Mouse (Mus musculus) thymus, postnatal 10 days (tissue): ENCODE measurements around the gene Cited4.

Experiments used
- DNase-seq, 2 experiments: peaks; one replicate each; pipeline ENCODE4 v3.0.0; 2021; ENCODE audit warnings: low spot score in 2 of 2

Cited4 gene

DNA sequence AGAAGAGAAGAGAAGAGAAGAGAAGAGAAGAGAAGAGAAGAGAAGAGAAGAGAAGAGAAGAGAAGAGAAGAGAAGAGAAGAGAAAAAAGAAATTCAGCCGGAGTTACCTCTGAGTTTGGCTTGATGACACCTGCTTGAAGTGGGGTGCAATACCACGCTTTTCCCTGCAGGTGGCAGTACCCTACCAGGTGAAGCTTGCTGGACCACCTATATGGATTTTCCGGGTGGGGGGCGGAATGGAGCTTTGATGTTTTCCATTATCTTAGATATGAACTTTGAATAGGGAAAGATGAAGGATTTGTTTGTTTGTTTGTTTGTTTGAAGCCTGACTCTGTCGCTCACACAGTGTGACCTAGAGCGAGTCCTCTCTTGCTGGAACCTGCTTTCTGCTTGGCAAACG is 14.6 kb downstream of the Cited4 start:
- peak in 1 of 2 experiments; percentile 53 for DNase-seq

DNA sequence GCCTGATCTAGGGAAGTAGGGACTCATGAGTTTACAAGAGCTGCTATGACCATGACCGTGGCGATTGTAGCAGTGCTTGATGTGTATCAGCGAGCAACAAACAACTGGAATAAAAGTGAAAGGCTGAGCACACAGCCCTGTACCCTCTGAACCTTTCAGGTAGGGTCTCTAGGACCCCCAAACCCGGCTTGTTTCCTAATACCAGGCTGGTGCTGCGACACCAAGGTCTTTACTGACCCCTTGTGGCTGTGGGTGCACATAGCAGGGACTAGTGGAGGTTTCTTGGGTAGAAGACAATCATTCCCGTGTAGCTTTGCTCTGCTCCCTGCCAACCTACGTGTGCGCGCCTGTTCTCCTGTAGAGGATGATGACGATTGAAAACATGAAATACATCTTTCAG is 15.8 kb downstream of the Cited4 start:
- peak; percentile 37 to 69 for DNase-seq

DNA sequence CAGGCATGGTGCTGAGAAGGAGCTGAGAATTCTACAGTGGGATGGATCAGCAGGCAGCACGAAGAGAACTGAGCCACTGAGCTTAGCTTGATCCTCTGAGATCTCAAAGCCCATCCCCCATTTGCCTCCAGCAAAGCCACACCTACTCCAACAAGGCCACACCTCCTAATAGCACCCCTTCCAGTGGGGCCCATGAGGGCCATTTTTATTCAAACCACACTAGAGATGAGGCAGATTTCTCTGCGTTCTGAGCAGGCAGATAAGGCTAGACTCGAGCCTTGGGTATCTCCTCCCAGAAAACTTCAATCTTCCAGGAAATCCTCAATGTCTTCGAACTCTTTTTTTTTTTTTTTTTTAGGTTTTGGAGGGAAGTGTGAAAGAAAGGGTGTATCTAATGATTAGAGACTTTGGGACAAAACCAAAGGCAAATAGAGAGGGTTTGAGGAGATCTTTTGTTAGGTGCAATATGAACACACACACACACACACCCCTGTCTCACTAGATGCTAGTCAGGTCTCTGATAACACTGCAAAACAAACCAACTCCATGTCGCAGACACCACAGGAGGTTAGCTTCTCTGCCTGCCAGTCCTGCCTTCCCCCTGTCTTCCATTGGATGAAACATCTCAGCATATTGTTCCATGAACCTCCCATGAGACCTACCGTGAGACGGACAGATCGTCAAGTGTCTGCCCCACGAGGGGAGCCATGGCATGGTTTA is 17.1 kb downstream of the Cited4 start:
- no peak for DNase-seq

DNA sequence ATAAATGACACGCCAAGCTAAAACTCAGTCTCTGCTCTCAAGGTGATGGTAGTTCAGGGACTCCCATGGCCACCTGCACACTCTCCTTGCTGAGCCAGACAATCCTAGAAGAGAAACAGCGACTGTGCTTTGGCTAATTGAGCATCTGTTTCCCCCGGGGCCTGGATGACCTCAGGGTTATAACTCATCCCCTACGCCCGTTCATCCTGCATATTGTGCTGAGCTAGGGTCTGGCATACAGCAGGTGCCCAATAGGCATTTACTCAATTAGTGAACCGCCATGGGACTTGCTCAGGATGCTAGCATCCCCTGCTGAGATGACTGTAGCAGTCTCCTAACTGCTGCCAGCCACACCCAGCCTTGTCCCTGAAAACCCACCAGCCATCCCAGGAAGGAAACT is 20.9 kb downstream of the Cited4 start:
- DNase-seq = no peak

DNA sequence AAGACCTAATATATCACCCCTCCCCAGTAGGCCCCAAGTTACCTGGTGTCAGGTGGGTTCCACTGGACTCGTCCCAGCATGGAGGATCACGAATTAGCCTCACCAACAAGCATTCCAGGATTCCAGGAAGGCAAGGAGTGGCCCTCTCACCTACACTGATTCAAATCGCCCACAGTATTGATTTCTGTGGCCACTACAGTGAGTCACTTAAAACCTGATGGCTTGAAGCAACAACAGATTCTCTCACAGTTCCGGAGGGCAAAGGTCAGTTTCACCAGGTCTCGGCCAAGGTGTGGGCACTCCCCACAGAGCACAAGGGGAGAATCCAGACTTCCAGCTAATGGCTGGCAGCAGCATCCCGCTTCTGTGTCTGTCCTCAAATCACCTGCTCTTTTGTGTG is 22.9 kb downstream of the Cited4 start:
- DNase-seq = no peak

DNA sequence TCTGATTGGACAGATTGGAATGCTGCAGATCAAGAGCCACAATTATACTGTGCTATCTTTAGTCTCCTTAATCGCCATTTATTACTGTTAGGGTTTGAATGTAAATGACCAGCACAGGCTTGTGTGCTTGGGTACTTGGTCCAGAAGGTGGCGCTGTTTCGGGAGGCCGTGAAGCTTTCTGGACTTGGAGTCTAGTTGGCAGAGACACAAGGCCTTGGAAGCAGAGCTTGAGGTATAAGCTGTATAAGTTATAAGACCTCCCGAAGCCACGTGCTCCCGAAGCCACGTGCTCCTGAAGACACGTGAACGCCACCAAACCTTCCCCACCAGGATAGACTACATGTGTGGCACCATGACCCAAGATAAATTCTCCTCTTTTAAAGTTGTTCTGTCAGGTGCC is 26.3 kb downstream of the Cited4 start:
- peak in 1 of 2 experiments; percentile 26 for DNase-seq

DNA sequence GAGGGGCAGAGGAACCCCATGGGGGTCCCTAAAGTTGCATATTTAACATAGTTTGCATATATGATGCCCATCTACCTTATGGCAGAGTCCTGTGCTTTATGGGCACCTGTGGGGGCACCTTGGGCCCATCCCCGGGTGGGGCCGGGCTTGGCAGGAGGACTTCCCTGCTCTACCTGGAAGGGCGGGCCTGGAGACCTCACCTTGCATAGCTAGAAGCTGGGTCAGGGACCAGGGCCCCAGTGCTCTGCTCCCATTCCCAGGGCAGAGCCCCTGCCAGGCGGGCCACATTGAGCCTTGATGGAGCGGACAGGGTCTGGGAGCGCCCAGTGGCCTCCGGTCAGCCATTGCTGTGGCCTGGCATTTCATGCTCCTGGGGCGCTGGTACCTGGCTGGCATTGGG is 31.0 kb downstream of the Cited4 start:
- DNase-seq = no peak

DNA sequence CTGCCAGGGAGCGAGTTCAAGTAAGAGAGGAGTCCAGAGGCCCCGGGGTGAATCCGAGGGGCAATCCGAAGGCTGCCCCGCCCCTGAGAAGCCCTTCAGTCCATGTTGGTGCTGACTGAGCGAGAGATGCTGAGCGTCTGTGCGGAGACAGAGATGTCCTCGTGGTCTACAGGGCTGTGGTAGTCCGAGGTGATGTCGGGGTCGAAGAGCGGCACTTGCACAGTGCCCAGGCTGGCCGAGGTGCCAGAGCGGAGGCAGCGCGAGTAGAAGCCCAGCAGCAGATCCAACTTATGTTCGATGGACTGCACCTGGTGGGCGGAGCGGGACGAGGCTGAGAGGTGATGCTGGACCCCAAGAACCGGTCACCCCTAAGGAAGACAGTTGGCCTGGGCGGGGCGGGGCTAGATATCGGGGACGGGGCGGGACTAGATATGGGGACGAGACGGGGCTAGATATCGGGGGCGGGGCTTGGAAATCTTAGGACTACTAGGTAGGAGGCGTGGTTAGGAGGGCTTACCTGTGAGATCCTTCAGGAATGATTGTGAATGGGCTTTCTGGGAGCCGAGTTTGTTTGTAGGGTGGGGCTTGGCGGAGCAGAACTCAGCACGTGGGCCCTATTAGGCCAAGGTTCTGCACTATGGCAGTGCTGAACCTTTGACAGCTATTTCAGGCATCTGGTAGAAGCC is 31.6 kb downstream of the Cited4 start:
- DNase-seq = no peak

DNA sequence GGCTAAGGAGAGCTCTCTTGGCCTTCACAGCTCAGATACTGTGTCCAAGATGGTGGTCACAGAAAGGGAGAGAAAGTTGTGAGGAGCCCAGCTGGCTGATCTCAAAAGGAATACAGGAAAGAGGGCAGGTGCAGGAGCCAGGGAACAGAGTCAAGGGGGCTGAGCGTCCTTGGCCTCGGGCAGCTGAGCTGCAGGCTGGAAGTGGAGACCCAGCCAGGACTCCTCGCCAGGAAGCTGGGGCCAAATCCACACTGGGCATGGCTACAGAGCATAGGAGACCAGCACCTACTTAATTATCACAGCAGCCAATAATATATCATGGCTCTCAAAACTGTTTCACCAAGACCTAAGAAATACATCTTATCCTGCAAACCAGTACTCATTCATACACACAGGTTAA is 34.8 kb downstream of the Cited4 start:
- no peak for DNase-seq

DNA sequence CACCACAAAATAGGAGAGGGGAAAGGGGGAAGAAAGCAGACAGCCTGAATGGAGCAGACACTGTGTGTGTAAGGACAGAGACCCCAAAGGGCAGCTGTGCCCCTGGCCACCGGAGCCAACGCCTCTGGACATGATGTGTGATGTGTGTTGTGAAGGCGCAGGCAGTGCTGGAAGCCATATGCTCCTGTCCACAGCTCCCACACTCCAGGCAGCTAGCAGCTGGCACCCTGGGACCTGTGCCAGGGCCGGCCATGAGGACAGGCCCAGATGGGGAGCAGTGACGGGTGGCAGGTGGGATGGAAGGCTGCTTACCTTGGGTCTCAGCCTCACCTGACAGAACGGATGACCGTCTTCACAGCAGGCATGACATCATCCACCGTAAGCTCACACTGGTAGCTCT is 35.7 kb downstream of the Cited4 start:
- DNase-seq = no peak

DNA sequence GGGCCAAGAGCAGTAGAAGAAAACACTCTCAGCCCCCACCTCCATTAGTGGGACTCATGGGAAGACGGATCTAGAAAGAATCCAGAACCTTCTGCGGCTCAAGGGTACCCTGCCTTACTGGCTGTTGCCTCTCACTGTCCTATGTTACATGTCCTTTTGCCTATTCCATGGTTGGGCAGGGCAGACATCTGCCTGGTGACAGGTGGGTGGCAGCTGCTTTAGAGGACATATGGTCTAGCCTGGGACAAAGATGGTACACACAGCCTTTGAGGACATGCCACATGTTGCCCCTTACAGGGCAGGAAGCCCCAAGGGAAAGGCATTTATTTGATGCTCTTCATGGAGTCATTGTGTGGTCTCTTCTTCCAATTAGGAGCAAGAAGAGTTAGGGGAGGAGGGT is 36.1 kb downstream of the Cited4 start:
- DNase-seq = no peak

DNA sequence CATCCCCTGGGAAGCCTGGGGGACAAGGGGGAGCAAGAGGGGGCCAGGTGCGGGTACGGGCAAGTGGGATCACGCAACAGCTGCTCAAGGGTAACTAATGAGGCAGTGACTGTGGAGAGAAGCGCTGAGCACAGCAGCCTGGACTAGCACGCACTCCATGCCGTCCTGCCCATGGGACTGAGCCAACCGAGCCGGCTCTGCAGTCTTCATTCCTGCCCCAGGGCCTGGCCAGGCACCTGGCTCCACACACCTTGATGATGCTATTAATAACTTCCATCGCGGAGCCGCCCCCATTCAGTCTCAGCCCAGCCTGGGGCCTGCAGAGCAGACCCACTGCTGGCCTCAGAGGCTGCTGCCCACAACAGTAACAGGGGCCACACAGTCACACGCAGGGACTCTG is 45.9 kb downstream of the Cited4 start:
- DNase-seq = no peak

DNA sequence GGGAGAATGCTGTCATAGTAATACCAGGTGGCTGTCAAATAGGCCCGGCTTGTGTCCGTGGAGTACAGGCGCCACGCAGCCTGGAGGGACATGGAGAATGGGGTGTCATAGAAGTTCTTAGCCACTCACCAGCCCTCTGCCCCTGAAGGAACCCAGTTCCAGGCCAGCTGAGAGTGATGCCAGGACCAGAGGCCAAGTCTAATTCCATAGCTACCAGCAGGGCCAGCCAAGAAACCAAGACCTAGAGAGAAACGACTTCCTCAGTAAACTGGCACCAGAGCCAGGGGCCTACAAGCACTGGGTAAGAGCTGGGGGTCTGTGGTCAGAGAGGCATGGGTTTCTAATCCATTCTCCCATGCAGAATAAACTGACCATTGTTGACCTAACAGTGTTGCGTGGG is 46.6 kb downstream of the Cited4 start:
- DNase-seq = no peak

DNA sequence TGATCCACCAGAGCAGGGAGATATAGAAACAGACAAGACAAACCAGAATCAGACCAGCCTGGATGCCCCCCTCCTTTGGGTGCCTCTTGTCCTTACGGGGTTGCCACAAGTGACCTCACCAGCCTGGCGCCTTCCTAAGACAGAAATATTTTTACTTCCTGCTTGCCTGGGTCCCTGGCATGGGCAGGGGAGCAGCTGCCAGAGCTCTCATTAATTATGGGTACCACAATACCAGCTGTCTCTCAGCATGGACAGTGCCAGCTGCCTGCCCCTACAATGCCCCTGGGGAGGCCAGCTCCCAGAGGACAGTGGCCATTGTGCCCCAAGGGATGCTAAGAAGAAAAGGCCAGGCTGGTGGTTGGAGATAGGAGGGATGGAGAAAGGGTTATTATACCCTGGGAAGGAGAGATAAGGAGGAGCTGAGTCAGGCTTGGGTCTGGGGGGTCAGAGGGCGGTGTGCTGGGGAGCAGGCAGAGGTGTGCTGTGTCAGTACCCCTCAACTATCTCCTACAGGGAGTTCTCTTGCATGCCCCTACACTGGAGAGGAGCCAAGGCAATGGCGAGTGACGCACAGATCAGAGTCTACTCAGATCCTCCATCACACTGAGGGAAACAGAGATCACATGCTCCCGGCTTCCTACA is 47.6 kb downstream of the Cited4 start:
- DNase-seq = no peak

DNA sequence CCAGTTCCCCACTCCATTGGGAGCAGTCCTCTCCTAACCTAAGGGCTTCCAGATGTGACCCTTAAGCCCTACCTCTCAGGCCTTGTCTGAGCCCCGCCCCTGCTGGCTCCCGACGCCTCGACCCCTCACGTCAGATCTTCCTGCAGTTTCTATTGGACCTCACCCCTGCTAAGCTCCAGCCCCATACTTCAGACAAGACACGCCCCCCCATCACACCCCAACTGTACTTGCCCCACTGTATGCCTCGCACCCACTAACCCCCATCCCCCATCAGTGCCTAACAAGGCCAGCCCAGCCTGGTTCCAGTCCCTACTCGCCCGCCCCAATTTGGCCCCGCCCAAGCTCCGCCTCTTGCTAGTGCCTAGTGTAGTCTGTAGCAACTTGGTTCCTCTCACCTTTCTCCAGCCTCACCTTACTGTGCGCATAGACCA is 49.8 kb downstream of the Cited4 start:
- peak in 1 of 2 experiments; percentile 14 for DNase-seq

DNA sequence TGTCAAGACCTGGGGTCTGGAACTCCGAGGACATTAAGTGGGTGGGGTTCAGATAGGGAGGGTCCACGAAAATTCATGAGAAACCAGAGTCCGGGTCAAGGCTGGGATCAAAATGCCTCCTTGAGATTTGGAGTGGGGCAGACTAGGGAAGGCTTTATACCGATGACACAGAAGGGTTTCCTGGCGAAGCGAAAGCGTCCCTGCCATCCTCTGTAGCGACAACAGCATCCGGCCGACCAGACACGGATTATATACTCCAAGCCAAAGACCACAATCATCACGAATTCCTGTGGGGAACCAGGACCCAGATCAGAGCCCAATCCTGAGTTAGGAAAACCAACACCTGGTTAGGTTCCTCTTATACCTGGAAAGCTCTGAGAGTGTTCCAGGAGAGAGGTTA is 50.4 kb downstream of the Cited4 start:
- no peak for DNase-seq
